10 mouse cellular contexts compared by ENCODE assay signal in the genomic region with DNA sequence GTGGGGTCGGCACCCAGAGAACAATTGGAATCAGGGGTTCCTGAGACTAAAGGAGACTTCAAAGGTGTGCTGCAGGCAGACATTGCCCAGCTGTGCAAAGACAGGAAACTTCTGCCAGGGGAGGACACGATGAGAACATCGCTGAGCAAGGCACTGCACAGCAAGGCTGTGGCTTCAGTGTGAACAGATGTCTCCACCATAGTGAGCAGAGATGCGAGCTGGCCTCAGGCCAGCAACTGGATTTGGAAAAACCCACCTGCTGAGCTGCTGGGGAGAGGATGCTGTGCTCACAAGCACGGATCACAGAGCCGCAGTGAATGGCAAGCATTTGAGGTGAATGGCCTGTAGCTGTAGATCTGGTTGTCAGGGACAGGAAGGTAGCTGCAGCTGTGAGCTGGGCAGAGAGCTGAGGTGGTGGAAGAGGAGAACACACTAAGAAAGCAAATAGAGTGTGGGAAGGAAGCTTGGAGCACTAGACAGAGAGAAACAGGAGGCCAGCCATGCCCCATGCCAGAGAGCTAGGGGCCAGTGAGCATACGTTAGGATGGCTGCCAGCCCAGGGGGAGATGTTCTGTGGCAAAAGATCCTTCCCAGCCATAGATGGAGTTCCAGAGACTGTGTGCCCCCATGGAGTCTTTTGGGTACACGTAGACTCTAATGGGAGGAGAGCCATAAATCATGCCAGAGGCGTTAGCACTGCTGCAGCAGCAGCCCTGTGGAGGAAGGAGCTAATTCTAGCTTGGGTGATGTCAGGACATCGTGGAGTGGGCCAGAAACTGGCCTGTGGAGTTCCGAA. TPM values are rescaled to one million over a fixed set of nuclear protein-coding genes. Genes with fewer than 3 reads are reported as not detected.
DNase-seq lines count a peak whose midpoint lies in the region; ATAC-seq lines count a peak whose summit lies in the region.
"Had no signal": no experiment of that assay in that cellular context is flagged by ENCODE, and none has a peak within 500 bp of the region (broad histone marks: within the 10 kb centered on the region; RNA-seq: fewer than 3 reads in every experiment).

No protein-coding gene starts in this region.

- intact Hi-C loops in heart, postnatal 10 days (cut with DNase I) = no loop called here

- H3K9ac ChIP-seq in embryonic facial prominence, embryonic 15.5 days = no peak overlapping the region
- peak overlapping the region; percentile 21; the same call in 1 of the 2 replicates for H3K9ac ChIP-seq in limb, embryonic 13.5 days
- no peak overlapping the region for H3K9ac ChIP-seq in heart, embryonic 12.5 days
- H3K9ac ChIP-seq: liver, embryonic 13.5 days had no signal

- no peaks in the 10 kb centered on the region for H3K36me3 ChIP-seq in embryonic facial prominence, embryonic 15.5 days
- no peaks in the 10 kb centered on the region for H3K36me3 ChIP-seq in limb, embryonic 13.5 days
- H3K36me3 ChIP-seq in heart, embryonic 12.5 days = no peaks in the 10 kb centered on the region
- H3K36me3 ChIP-seq: liver, embryonic 13.5 days had no signal

- 31% methylated on average over 11 of the region's 11 CpGs for WGBS in embryonic facial prominence, embryonic 15.5 days
- 20% methylated on average over 11 of the region's 11 CpGs for WGBS in limb, embryonic 13.5 days
- 43% methylated on average over 11 of the region's 11 CpGs for WGBS in heart, embryonic 12.5 days

- H3K9me3 ChIP-seq in embryonic facial prominence, embryonic 15.5 days (replicated peaks) = no peaks in the 10 kb centered on the region
- 0 out of 2 replicates have a peak, but pooled peaks cover under 1% of the 10 kb centered on the region for H3K9me3 ChIP-seq in limb, embryonic 13.5 days
- no peaks in the 10 kb centered on the region for H3K9me3 ChIP-seq in heart, embryonic 12.5 days (replicated peaks)
- H3K9me3 ChIP-seq: liver, embryonic 13.5 days had no signal

- no peak overlapping the region for H3K4me3 ChIP-seq in embryonic facial prominence, embryonic 15.5 days (replicated peaks)
- H3K4me3 ChIP-seq in limb, embryonic 13.5 days = no peak overlapping the region
- H3K4me3 ChIP-seq in heart, embryonic 12.5 days = no peak overlapping the region
- H3K4me3 ChIP-seq: liver, embryonic 13.5 days had no signal

- H3K27ac ChIP-seq in embryonic facial prominence, embryonic 15.5 days (replicated peaks) = no peak overlapping the region
- no peak overlapping the region for H3K27ac ChIP-seq in limb, embryonic 13.5 days
- H3K27ac ChIP-seq in heart, embryonic 12.5 days (ENCODE audit: poor library complexity, severe bottlenecking) = no peak overlapping the region
- H3K27ac ChIP-seq: liver, embryonic 13.5 days had no signal

- no peaks in the 10 kb centered on the region for H3K27me3 ChIP-seq in embryonic facial prominence, embryonic 15.5 days
- no peaks in the 10 kb centered on the region for H3K27me3 ChIP-seq in limb, embryonic 13.5 days
- no peaks in the 10 kb centered on the region for H3K27me3 ChIP-seq in heart, embryonic 12.5 days (replicated peaks)
- H3K27me3 ChIP-seq: liver, embryonic 13.5 days had no signal

- ATAC-seq in embryonic facial prominence, embryonic 15.5 days (ENCODE audit: insufficient number of reproducible peaks, low FRiP score, low TSS enrichment, low read depth) = 0 out of 2 replicates have a peak, but pooled peaks have one; percentile 29
- ATAC-seq in limb, embryonic 13.5 days (ENCODE audit: low FRiP score, low read depth) = peak; percentile 82
- ATAC-seq in heart, embryonic 12.5 days (ENCODE audit: insufficient number of reproducible peaks, low FRiP score) = no peak
- ATAC-seq: intestine, postnatal 0 days had no signal

- no peak overlapping the region for H3K4me2 ChIP-seq in embryonic facial prominence, embryonic 15.5 days (replicated peaks)
- no peak overlapping the region for H3K4me2 ChIP-seq in limb, embryonic 13.5 days (replicated peaks)
- no peak overlapping the region for H3K4me2 ChIP-seq in heart, embryonic 12.5 days
- H3K4me2 ChIP-seq: liver, embryonic 13.5 days had no signal

- DNase-seq in layer of hippocampus, adult 11-12 months (ENCODE audit: low spot score) = peak; percentile 6
- no peak for DNase-seq in layer of hippocampus, postnatal 36 days
- DNase-seq in telencephalon, adult 2 months (ENCODE audit: low read depth, low spot score) = peak; percentile 38
- DNase-seq in spleen, postnatal 36 days (ENCODE audit: low spot score in 2 of 2) = no peak
- no peak for DNase-seq in heart, postnatal 10 days
- DNase-seq: liver, embryonic 13.5 days had no signal

- H3K4me1 ChIP-seq in embryonic facial prominence, embryonic 15.5 days = peaks cover 6% of the 10 kb centered on the region; the same call in 1 of the 2 replicates
- H3K4me1 ChIP-seq in limb, embryonic 13.5 days = peaks cover 8% of the 10 kb centered on the region; the same call in 1 of the 2 replicates
- no peaks in the 10 kb centered on the region for H3K4me1 ChIP-seq in heart, embryonic 12.5 days (replicated peaks)
- H3K4me1 ChIP-seq: liver, embryonic 13.5 days had no signal

RNA-seq across cellular contexts. Expression of a gene that starts 24.7 kb away (rescaled TPM):
- total RNA-seq in layer of hippocampus, postnatal 36 days (2021) = 10 to 100 TPM; 18.8 to 20.3 TPM
- polyA plus RNA-seq in embryonic facial prominence, embryonic 15.5 days (2015; fragmentation: Nextera tagmentation; extraction: Ambion mirVana) = 14.3 and 17.2 TPM in 2 replicates
- 4.5 and 5.1 TPM in 2 replicates for polyA plus RNA-seq in limb, embryonic 13.5 days (2015; fragmentation: Nextera tagmentation; extraction: Ambion mirVana)
- polyA plus RNA-seq in heart, embryonic 12.5 days (2016; fragmentation: Nextera tagmentation; extraction: Ambion mirVana) = 0.41 and 0.44 TPM in 2 replicates
- total RNA-seq in heart, postnatal 10 days (2021) = under 1 TPM; 0.25 to 0.62 TPM

Comparison
In these comparisons a context has a peak if more than half of its experiments do, and no peak if none do; other contexts are left out.
1. DNase-seq: peak in layer of hippocampus, adult 11-12 months (single experiment) and telencephalon, adult 2 months (single experiment); none in layer of hippocampus, postnatal 36 days (0 of 2), spleen, postnatal 36 days (0 of 2) and heart, postnatal 10 days (0 of 2).